Mouse (Mus musculus): ENCODE data around the gene Pnldc1.
"Not testable (repeated sequence)": the region's sequence is repeated elsewhere in the genome, so short reads cannot be mapped to it uniquely, and the experiment has no call there.

Pnldc1 gene

DNA sequence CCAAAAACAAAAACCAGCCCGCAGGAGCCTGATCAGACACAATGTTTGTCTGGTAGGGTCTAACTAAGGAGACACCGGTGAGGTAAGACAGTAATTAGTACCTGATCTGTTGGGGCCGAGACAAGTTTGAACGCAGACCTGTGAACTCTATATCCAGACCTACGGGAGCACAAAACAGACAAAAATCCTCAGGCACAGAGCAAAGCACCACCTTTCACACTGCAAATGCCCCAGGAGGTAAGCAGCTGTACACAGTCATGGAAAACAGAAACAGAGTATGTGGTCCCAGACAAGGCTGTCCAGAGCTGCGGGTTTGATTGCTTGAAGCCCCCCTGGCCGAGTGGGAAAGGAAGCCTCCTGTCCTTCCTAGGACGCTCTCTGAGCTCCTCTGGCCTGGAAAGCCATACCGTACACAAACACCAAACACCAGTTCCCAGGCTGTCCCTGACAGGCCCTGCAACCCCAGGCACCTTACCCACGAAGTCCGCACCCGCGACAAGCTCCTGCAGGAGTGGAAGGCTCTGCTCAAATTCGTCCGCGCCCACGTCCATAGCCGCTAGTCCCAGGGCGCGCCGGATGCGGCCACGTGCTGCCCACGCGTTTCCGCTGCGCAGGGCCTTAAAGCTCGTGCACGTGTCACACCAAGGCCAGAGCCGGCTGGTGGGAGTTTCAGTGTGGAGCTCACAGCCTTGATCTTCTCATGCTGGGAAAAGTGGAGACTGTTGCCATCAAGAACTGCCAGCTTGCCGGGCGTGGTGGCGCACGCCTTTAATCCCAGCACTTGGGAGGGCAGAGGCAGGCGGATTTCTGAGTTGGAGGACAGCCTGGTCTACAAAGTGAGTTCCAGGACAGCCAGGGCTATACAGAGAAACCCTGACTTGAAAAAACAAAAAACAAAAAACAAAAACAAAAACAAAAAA is at the start of gene Pnldc1:
Pnldc1 (minus strand) TSS at position 870 of the 920 bp plus-strand sequence.
- no peak for DNase-seq (ENCODE audit: low spot score in 2 of 2)

GRCm38 (mm10) chr17:12959377-12959776 is 49.3 kb upstream of the Pnldc1 start:
- DNase-seq (ENCODE audit: low spot score in 2 of 2), result not testable (repeated sequence)

DNA sequence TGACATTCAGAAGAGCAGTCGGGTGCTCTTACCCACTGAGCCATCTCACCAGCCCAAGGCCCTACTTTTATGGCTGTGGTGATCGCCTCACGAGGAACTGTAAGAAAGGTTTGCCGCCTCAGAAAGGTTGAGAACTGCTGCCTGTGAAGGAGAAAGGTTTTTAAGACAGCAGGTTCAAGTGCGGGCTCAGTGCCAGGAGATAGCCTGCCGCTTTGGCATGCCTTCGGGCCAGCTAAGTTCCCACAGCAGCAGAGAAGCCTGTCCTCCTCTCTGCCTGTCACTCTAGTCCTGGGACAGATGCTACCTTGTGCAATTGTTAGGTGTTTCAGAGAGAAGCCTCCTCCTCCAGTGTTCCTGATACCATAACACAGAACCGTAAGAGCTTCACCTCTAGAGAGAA is 46.6 kb upstream of the Pnldc1 start:
- no peak for DNase-seq (ENCODE audit: low spot score in 2 of 2)

DNA sequence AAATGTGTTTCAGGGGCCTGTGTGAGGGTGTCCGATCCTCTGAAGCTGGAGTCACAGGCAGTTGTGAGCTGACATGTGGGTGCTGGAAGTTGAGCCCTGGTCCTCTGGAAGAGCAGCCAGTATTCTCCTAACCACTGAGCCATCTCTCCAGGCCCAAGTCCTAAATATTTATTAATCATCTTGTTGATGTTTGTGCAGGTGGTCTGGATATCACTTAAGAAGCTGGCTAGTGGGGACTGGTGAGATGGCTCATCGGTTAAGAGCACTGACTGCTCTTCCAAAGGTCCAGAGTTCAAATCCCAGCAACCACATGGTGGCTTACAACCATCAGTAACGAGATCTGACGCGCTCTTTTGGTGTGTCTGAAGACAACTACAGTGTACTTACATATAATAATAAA is 39.6 kb upstream of the Pnldc1 start:
- DNase-seq (ENCODE audit: low spot score in 2 of 2), result no peak

- DNase-seq (ENCODE audit: low spot score in 2 of 2), result no peak
Measured at GRCm38 (mm10) chr17:12942459-12943162, 32.6 kb upstream of the Pnldc1 start.

DNA sequence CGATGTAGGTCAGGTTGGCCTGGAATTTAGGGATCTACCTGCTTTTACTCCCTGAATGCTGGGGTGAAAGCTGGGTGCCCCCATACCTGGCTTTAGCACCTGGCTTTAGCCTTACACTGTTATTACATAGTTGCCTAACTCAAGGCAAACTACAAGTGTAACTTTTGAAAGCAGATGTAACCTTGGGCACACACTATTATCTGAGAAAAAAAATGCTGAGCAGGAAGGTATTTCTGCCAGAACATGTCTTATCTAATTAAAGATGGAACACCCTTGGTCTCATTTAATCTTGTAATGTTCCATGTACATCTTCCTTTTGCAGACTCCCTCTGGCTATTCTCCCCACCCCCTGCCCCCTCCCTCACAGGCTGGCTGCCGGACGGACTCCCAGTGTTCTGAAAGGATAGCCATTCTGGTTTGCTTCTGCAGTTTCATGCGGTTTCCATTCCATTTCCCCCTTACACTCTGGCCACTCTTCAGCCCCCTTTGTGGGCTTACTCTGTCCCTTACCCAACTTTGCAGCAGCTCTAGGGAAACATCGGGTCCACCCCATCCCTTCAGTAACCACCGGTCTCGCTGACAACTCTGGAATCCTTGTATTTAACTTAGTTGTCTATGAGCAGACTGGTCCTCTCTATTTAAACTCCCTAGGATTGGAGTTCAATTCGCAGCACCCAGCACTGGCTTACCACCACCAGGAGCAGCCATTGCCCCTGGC is 31.7 kb upstream of the Pnldc1 start:
- no peak for DNase-seq (ENCODE audit: low spot score in 2 of 2)

DNA sequence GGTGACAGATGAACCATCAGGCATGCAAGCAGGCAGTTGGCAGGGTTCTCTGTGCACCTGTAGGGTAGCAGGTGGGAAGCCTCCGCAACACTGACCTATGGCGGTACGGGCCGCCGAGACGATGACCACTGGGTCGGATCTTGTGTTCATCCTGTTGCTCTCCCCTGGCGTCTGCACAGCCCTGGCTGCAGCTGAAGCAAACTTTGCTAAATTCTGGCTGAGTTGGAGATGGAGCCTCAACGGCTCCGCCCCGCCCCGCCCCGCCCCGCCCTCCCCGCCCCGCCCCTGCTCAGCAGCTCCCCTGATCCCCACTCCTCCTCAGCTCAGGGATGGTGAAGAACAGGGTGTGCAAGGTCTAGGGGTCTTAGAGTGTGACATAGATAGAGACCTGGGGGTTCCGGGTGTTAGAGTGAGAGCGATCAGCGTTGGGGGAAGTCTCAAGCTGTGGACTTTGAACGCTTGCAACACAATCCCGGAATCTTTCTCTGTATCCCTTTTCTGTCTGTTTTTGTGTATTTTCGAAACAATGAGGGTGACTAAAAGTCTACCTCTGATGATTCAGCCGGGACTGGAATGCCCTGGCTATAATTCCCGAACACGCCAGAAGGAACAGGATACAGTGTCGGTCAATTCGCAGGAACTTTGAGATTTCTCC is 30.2 kb upstream of the Pnldc1 start, which contains the start of gene Acat3:
Acat3 (minus strand) TSS at position 450 of the 655 bp plus-strand sequence.
- no peak for DNase-seq (ENCODE audit: low spot score in 2 of 2)

- not testable (repeated sequence) for DNase-seq (ENCODE audit: low spot score in 2 of 2)
Measured at GRCm38 (mm10) chr17:12939377-12940148, 29.5 kb upstream of the Pnldc1 start.

GRCm38 (mm10) chr17:12938077-12938476 is 28.0 kb upstream of the Pnldc1 start:
- DNase-seq (ENCODE audit: low spot score in 2 of 2), result no peak

DNA sequence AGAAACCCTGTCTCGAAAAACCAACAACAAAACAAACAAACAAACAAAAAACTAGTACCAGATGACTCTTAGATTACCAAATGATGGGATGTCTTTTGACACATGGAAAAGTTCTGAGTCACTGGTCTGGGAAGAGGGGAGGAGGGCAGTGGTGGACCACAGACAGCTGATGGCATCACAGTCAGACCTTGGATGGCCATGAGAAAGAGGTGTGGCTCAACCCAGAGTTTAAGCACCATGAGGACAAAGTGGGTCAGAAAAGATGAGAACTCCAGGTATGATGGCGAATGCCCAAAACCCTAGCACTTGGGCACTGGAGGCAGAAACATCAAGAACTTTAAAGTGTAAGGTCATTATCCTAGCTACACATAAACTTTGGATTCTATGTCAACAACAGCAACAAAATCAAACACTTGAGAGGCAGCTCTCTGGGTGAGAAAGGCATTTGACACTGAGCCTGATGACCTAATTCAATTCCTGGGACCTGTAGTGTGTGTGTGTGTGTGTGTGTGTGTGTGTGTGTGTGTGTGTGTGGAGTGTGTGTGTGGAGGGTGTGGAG is 27.5 kb upstream of the Pnldc1 start:
- DNase-seq (ENCODE audit: low spot score in 2 of 2), result no peak

- DNase-seq (ENCODE audit: low spot score in 2 of 2), result no peak
Measured at GRCm38 (mm10) chr17:12935719-12936118, 25.7 kb upstream of the Pnldc1 start.

DNA sequence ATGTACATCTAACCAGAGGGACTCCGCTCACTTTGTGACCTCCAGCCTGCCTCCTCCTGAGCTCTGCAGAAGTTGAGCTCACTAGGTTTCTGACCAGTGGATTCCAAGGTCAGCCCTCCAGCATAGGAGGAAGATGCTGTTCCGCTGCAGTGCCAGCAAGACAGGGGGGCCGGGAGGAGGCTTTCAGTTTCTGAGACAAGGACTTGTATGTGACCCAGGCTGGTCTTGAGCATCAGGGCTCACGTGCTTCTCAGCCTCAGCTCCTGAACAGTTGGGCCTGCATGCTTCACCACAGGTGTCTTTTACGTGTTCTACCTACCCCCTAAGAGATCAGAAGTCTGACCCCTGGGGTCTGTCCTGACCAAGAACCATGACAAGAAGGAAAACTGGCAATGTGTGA is 21.5 kb upstream of the Pnldc1 start:
- DNase-seq (ENCODE audit: low spot score in 2 of 2), result not testable (repeated sequence)

DNA sequence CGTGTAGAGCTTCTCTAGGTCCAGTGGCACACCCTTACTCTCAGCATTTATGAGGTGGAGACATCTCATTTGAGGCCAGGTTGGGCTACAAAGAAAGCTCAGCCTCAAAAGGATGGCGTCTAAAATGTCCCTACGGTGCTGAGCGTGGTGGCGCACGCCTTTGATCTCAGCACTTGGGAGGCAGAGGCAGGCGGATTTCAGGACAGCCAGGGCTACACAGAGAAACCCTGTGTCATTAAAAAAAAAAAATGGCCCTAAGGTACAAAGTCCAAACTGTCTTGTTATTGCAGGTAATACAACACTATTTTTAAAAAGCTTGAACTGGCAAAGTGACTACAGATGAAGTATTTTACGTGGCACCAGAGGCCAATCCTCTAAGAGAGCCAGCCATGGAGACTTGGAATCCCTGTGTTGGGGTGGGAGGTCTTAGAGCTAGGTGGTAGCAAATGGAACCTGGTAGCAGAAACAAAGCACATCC is 15.7 kb upstream of the Pnldc1 start:
- DNase-seq (ENCODE audit: low spot score in 2 of 2), result no peak

DNA sequence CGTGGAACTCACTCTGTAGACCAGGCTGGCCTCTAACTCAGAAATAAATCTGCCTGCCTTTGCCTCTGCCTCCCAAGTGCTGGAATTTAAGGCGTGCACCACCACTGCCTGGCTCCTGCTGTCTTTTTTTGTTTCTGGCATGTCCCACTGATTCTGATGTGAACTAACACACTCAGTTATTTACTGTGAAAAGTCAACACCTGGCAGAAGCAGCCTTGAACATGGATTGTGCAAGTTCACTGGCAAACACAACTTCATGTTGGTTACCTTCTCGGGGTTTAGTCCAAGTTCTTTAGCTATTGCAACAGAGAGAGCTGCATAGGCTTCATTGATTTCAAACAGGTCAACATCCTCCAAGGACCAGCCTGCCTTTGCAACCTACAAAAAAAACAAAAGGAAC is 15.0 kb upstream of the Pnldc1 start:
- no peak for DNase-seq (ENCODE audit: low spot score in 2 of 2)

GRCm38 (mm10) chr17:12921073-12921472 is 11.0 kb upstream of the Pnldc1 start:
- DNase-seq (ENCODE audit: low spot score in 2 of 2), result no peak

GRCm38 (mm10) chr17:12916588-12917380 is 6.8 kb upstream of the Pnldc1 start:
- DNase-seq (ENCODE audit: low spot score in 2 of 2), result peak in 1 of 2 experiments; percentile 52

- DNase-seq (ENCODE audit: low spot score in 2 of 2), result peak; percentile 99
Measured at GRCm38 (mm10) chr17:12915881-12916583, 6.0 kb upstream of the Pnldc1 start, which contains the start of gene Mrpl18. Gene Mrpl18, minus strand, starts transcription at chr17:12916345.

- no peak for DNase-seq (ENCODE audit: low spot score in 2 of 2)
Measured at GRCm38 (mm10) chr17:12915488-12915880, 5.5 kb upstream of the Pnldc1 start, which contains the start of gene Tcp1. Gene Tcp1, plus strand, starts transcription at chr17:12915701.

DNA sequence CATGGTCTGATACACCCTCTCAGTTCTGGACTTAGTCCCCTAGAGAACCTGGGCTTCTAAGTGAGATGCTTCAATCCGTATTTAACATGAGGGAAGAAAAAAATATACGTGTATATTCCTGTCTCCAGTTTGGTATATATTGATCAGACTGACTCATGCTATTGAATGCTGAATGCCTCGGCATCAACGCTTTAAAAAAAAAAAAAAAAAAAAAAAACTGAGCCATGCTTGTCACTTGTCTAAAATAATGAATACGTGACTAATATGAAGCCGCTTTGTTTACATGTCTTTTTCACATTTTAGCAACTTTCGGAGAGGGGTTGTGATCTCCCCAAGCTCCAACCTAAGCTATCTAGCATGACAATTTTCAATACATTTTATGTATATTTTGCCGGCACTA is 361 bp upstream of the Pnldc1 start:
- no peak for DNase-seq (ENCODE audit: low spot score in 2 of 2)
